Mouse (Mus musculus): ENCODE results near the gene Mettl11b. TPM values are rescaled to one million over a fixed set of nuclear protein-coding genes. Genes with fewer than 3 reads are reported as not detected.
"Not testable (repeated sequence)": the region's sequence is repeated elsewhere in the genome, so short reads cannot be mapped to it uniquely, and the experiment has no call there.

Gene Mettl11b
- polyA plus RNA-seq (2015; fragmentation: Nextera tagmentation; extraction: Ambion mirVana) = 0.35 and 0.62 TPM in 2 replicates

- Histone ChIP-seq H3K27me3 (replicated peaks; ENCODE audit: insufficient read depth, low read length) (no peaks in the 10 kb centered on the region), H3K36me3 (ENCODE audit: insufficient read depth, low read length) (no peaks in the 10 kb centered on the region), H3K9ac (replicated peaks; ENCODE audit: low read depth) (no peak within 1 kb of the TSS), H3K4me3 (ENCODE audit: low read depth, low read length) (no peak within 1 kb of the TSS), H3K4me1 (ENCODE audit: insufficient read depth, low read depth, low read length) (no peaks in the 10 kb centered on the region), H3K9me3 (ENCODE audit: low read length) (no peaks in the 10 kb centered on the region), H3K27ac (ENCODE audit: low read length) (0 out of 2 replicates have a peak within 1 kb of the TSS, but pooled peaks have one; percentile 26), H3K4me2 (replicated peaks; ENCODE audit: low read depth, low read length) (peak within 1 kb of the TSS; percentile 38)
- 39% methylated on average over 9 of the region's 9 CpGs for WGBS
- DNase-seq (ENCODE audit: low spot score) (peak; percentile 25), ATAC-seq (peak; percentile 64)
- no peak for TF ChIP-seq EP300 (IDR thresholded peaks at IDR 0.05)
- no peak for TF ChIP-seq CTCF (IDR thresholded peaks at IDR 0.05)
Observed at GRCm38 (mm10) chr1:163725106-163725759, at the start of gene Mettl11b. Mettl11b (minus strand) TSS chr1:163725232.

GRCm38 (mm10) chr1:163757462-163758207 is 32.6 kb upstream of the Mettl11b start:
- DNase-seq (ENCODE audit: low spot score) (no peak), ATAC-seq (peak; percentile 25; the same call in 1 of the 2 replicates)
- Histone ChIP-seq H3K9me3 (ENCODE audit: low read length) (no peaks in the 10 kb centered on the region), H3K9ac (replicated peaks; ENCODE audit: low read depth) (no peak overlapping the region), H3K4me3 (ENCODE audit: low read depth, low read length) (no peak overlapping the region), H3K27ac (ENCODE audit: low read length) (no peak overlapping the region), H3K36me3 (ENCODE audit: insufficient read depth, low read length) (no peaks in the 10 kb centered on the region), H3K27me3 (replicated peaks; ENCODE audit: insufficient read depth, low read length) (no peaks in the 10 kb centered on the region), H3K4me1 (ENCODE audit: insufficient read depth, low read depth, low read length) (no peaks in the 10 kb centered on the region), H3K4me2 (replicated peaks; ENCODE audit: low read depth, low read length) (no peak overlapping the region)
- 39% methylated on average over 10 of the region's 10 CpGs for WGBS
- TF ChIP-seq EP300 (IDR thresholded peaks at IDR 0.05) (no peak), CTCF (IDR thresholded peaks at IDR 0.05) (no peak)

GRCm38 (mm10) chr1:163751360-163751992 is 26.4 kb upstream of the Mettl11b start:
- ATAC-seq (no peak), DNase-seq (ENCODE audit: low spot score) (no peak)
- TF ChIP-seq CTCF (IDR thresholded peaks at IDR 0.05) (no peak), EP300 (IDR thresholded peaks at IDR 0.05) (no peak)
- H3K27ac ChIP-seq (ENCODE audit: low read length) = no peak overlapping the region
- no peaks in the 10 kb centered on the region for H3K27me3 ChIP-seq (replicated peaks; ENCODE audit: insufficient read depth, low read length)
- no peak overlapping the region for H3K4me2 ChIP-seq (replicated peaks; ENCODE audit: low read depth, low read length)
- H3K9me3 ChIP-seq (ENCODE audit: low read length) = no peaks in the 10 kb centered on the region
- WGBS = 64% methylated on average over 4 of the region's 4 CpGs
- H3K36me3 ChIP-seq (ENCODE audit: insufficient read depth, low read length) = no peaks in the 10 kb centered on the region
- H3K9ac ChIP-seq (replicated peaks; ENCODE audit: low read depth) = no peak overlapping the region
- no peaks in the 10 kb centered on the region for H3K4me1 ChIP-seq (ENCODE audit: insufficient read depth, low read depth, low read length)
- no peak overlapping the region for H3K4me3 ChIP-seq (ENCODE audit: low read depth, low read length)

- no peak for TF ChIP-seq EP300 (IDR thresholded peaks at IDR 0.05)
- no peak for TF ChIP-seq CTCF (IDR thresholded peaks at IDR 0.05)
- no peak for DNase-seq (ENCODE audit: low spot score)
- no peaks in the 10 kb centered on the region for H3K9me3 ChIP-seq (ENCODE audit: low read length)
- H3K4me1 ChIP-seq (ENCODE audit: insufficient read depth, low read depth, low read length) = no peaks in the 10 kb centered on the region
- no peak overlapping the region for H3K4me3 ChIP-seq (ENCODE audit: low read depth, low read length)
- H3K36me3 ChIP-seq (ENCODE audit: insufficient read depth, low read length) = no peaks in the 10 kb centered on the region
- no peak overlapping the region for H3K27ac ChIP-seq (ENCODE audit: low read length)
- no peak overlapping the region for H3K4me2 ChIP-seq (replicated peaks; ENCODE audit: low read depth, low read length)
- no peak overlapping the region for H3K9ac ChIP-seq (replicated peaks; ENCODE audit: low read depth)
- no peaks in the 10 kb centered on the region for H3K27me3 ChIP-seq (replicated peaks; ENCODE audit: insufficient read depth, low read length)
- ATAC-seq = no peak
- 39% methylated on average over 1 of the region's 1 CpGs for whole genome bisulfite sequencing
Observed at GRCm38 (mm10) chr1:163737239-163737533, 12.2 kb upstream of the Mettl11b start.

- no peak overlapping the region for H3K27ac ChIP-seq (ENCODE audit: low read length)
Observed at GRCm38 (mm10) chr1:163736441-163737238, 11.6 kb upstream of the Mettl11b start.

GRCm38 (mm10) chr1:163731166-163731565 is 6.1 kb upstream of the Mettl11b start:
- H3K4me3 ChIP-seq (ENCODE audit: low read depth, low read length); ATAC-seq; DNase-seq (ENCODE audit: low spot score); H3K4me2 ChIP-seq (replicated peaks; ENCODE audit: low read depth, low read length); H3K36me3 ChIP-seq (ENCODE audit: insufficient read depth, low read length); H3K4me1 ChIP-seq (ENCODE audit: insufficient read depth, low read depth, low read length); H3K27ac ChIP-seq (ENCODE audit: low read length); H3K9me3 ChIP-seq (ENCODE audit: low read length); H3K27me3 ChIP-seq (replicated peaks; ENCODE audit: insufficient read depth, low read length); H3K9ac ChIP-seq (replicated peaks; ENCODE audit: low read depth): not testable (repeated sequence)
- WGBS = 92% methylated on average over 10 of the region's 10 CpGs

More at GRCm38 (mm10) chr1:163736441-163737238, 11.6 kb upstream of the Mettl11b start:
- TF ChIP-seq EP300 (IDR thresholded peaks at IDR 0.05) (no peak), CTCF (IDR thresholded peaks at IDR 0.05) (no peak)
- H3K27me3 ChIP-seq (replicated peaks; ENCODE audit: insufficient read depth, low read length) = no peaks in the 10 kb centered on the region
- H3K9me3 ChIP-seq (ENCODE audit: low read length) = no peaks in the 10 kb centered on the region
- 70% methylated on average over 10 of the region's 10 CpGs for WGBS
- H3K4me3 ChIP-seq (ENCODE audit: low read depth, low read length) = no peak overlapping the region
- H3K4me2 ChIP-seq (replicated peaks; ENCODE audit: low read depth, low read length) = no peak overlapping the region
- H3K36me3 ChIP-seq (ENCODE audit: insufficient read depth, low read length) = no peaks in the 10 kb centered on the region
- H3K9ac ChIP-seq (replicated peaks; ENCODE audit: low read depth) = no peak overlapping the region
- ATAC-seq (no peak), DNase-seq (ENCODE audit: low spot score) (no peak)
- H3K4me1 ChIP-seq (ENCODE audit: insufficient read depth, low read depth, low read length) = no peaks in the 10 kb centered on the region

Data from lung, postnatal 0 days (tissue).